Mouse (Mus musculus) thymus, adult 2 months (tissue): ENCODE data around the gene Vps36.

Source experiments
- CTCF ChIP-seq: fragments of 200-500 bp; IDR thresholded peaks from 2 replicates; pipeline ENCODE4 v1.5.1; 2012; ENCODE audit warnings: mild to moderate bottlenecking, control low read depth, low read length, moderate library complexity, borderline replicate concordance; ENCODE audit not compliant: control insufficient read depth, poor library complexity, insufficient read depth; ENCODE audit errors: extremely low read depth
- POLR2A ChIP-seq: fragments of 200-500 bp; IDR thresholded peaks from 2 replicates; pipeline ENCODE4 v1.6.1; 2012; ENCODE audit warnings: mild to moderate bottlenecking, low read length, control low read depth, moderate library complexity; ENCODE audit not compliant: control insufficient read depth, poor library complexity, insufficient read depth; ENCODE audit errors: extremely low read depth

DNA sequence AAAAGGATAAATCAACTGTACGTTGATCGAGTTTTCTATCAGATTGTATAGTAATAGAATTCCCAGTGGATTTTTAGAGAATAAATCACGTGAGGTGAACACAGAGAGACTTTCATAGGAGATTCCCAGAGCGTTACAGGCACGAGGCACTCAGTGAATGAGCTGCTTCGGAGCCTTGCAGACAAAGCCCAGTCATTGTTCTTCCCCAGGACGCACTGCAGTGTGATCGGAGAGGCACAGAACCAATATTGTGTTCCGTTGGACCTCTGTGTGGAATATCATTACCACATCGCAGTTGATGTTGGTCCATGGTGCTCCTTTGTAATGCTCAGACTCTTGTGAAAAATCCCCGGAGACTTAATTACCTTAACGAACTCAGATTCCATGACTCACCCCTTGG lies 55.3 kb downstream of the Vps36 start:
- no peak for TF ChIP-seq CTCF
- no peak for TF ChIP-seq POLR2A
